Mouse (Mus musculus): ENCODE results near the gene Trim69.

Gene Trim69

GRCm38 (mm10) chr2:122153681-122154365 is 6.7 kb upstream of the Trim69 start:
- DNase-seq (ENCODE audit: low spot score): no peak

DNA sequence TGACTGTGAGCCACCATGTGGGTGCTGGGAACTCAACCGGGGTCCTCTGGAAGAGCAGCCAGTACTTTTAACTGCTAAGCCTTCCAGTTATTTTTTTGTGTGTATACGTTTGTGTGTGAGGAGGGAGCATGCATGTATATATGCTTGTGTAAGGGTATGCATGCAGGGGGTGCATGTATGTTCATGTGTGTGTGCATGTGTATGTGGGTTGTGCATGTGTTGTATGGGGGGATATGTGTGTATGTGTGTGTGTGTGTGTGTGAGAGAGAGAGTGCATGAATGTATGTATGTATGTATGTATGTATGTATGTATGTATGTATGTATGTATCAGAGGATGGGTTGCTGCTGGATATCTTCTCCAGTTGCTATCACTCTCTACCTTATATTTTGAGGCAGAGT is 6.0 kb upstream of the Trim69 start:
- no peak for DNase-seq (ENCODE audit: low spot score)

DNA sequence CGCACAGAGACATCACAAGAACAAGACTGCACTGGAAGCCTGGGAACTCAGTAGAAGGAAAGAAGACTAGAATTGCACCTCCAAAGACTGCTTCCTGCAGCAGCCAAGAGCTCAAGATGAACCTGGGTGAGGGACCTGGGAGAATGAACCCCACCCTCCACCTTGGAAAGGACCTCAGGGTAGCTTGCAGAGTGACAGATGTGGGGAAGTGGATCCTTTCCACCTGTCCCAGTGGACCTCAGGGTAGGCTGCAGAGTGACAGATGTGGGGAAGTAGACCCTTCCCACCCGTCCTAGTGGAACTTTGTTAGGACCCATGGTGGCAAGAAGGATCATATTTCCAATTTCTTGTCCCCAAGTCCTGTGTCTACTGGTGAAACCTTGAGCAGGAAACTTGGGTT is 5.2 kb upstream of the Trim69 start:
- no peak for DNase-seq (ENCODE audit: low spot score)

DNA sequence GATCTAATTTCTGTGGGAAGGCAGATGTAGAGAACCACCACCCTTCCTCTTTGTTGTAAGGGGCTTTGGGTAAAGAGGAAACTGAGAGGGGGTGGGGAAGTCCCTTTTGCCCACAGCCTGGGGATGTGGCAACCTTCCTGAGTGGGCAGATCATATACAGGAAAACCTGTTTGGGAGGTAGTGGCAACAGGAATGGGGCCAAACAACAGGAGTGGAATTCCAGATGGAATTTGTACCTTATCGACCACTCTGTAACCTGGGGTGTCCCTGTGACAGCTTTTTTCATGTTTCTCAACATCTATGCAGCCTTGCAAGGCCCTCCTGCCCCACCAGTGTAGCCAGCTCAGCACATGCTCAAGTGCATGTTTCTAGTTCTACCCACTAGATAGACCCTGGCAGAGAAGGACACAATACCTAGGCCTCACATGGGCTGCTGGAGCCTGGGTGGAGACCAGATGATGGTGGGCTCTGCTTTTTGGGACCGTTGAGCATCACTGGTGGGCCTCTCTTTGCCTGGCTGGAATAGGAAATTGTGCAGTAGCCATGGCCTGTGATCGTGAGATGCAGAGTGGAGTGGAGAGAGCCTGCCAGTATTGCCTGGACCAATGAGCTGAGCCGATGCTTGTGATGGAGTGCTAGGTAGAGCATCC is 4.3 kb upstream of the Trim69 start:
- no peak for DNase-seq (ENCODE audit: low spot score)

DNA sequence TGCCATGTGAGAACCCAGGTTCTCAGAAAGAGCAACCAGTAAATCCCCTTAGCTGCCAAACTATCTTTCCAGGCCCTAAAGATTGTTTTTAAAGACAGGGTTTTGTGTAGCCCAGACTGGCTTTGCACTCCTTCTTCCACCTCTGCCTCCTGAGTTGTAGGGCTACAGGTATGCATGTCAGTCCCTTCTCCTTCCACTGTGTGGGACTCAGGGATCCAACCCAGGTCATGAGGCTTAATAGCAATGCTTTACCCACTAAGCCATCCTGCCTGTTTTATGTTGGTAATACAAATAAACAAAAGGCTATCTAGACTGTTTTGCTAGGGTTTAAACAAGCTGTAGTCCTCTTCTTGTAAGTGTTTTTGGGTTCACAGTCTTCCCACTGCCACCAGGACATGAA is 2.9 kb upstream of the Trim69 start:
- no peak for DNase-seq (ENCODE audit: low spot score)

GRCm38 (mm10) chr2:122158362-122158802 is 2.1 kb upstream of the Trim69 start:
- no peak for DNase-seq (ENCODE audit: low spot score)

GRCm38 (mm10) chr2:122159667-122160066 is 833 bp upstream of the Trim69 start:
- no peak for DNase-seq (ENCODE audit: low spot score)

GRCm38 (mm10) chr2:122161542-122161941 is 1.0 kb downstream of the Trim69 start:
- no peak for DNase-seq (ENCODE audit: low spot score)

DNA sequence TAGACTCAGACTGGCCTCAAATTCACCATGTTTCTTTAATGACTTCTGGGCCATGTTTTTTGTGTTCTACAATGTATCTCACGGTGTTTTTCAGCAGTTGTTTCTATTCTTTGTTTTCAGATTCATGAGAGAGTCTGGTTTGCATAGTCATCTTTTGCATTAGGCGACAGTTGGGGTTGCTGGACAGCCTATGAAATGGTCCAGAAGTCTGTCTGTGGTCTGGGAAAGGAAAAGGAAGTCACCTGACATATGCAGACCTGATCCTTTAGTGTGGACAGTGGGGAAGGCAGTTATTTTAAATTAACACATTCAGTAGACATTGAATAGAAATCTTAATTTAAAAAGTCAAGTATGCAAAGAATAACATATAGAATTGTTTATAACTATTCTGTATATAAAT is 2.0 kb downstream of the Trim69 start:
- DNase-seq (ENCODE audit: low spot score): no peak

- DNase-seq (ENCODE audit: low spot score): no peak
Measured at GRCm38 (mm10) chr2:122163430-122164195, 3.1 kb downstream of the Trim69 start.

DNA sequence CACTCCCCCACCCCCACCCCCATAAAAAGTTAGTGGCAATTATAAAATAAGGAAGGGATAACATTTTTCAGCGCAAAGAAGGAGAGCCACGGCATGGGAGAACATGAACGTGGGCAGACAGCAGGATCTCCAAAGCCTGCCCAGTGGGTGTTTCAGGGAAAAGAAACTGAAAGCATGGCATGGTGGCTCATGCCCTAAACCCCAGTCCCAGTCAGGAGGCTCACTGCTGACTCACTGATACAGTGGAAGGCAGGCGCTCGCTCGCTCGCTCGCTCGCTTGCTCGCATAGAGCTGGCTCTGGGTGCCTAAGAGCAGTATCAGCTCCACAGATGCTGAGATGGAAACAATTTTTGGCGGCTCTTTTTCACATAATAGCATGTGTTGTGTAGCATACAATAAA is 3.8 kb downstream of the Trim69 start:
- no peak for DNase-seq (ENCODE audit: low spot score)

GRCm38 (mm10) chr2:122171292-122171691 is 10.8 kb downstream of the Trim69 start:
- no peak for DNase-seq (ENCODE audit: low spot score)

GRCm38 (mm10) chr2:122172188-122172587 is 11.7 kb downstream of the Trim69 start:
- no peak for DNase-seq (ENCODE audit: low spot score)

DNA sequence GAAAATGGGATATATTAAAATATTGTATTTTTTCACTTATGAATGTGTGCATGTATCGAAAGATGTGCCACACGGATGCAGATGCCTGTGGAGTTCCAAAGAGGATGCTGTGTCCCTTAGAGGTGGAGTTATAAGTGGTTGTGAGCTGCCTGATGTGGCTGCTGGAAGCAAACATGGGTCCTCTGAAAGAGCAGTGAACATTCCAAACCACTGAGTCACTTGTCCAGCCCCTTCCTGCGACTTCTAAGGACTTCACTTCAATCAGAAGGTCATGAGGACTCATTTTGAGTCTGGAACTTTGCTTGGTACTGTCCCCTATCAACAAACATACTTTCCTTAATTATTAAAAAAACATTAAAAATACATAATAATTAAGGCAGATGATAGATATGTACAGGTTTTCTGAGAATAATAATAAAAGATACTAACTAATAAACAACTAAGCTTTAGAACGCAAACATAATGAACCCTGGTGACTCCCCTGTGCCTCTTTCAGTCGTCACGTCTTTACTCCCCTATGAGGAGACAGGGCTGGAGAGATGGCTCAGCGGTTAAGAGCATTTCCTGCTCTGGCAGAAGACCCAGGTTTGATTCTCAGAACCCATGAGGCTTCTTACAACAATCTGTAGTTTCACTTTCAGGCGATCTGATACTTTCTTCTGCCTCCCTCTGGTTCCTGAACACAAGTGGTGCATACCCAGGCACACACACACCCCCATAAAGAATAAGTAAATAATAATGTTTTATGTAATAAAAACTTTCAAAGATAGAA is 19.7 kb downstream of the Trim69 start:
- DNase-seq (ENCODE audit: low spot score): no peak

- no peak for DNase-seq (ENCODE audit: low spot score)
Measured at GRCm38 (mm10) chr2:122185086-122185485, 24.6 kb downstream of the Trim69 start.

DNA sequence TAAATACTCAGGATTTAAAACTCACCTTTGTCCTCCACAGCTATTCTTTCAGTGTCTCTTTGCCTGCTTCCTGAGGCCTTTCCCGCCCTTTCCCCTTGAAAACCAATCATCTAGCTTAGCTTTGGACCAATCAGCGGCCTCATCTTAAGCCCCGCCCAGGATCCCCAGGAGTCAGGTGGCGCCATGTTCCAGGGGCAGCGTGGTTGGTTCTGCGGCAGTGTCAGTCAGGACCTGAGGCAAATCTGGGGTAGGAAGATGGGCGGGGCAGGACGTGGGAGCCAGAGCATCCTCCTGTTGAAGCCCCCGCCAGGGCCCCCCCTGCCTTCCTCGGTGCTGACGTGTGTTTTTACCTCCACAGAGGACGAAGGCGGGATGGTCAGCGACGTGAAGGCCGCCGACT is 25.6 kb downstream of the Trim69 start, which contains the start of the genes Patl2 and Terb2:
Gene Patl2, minus strand, starts transcription at position 84 of the 400 bp plus-strand sequence.
Gene Terb2, plus strand, starts transcription at position 167 of the 400 bp plus-strand sequence.
- no peak for DNase-seq (ENCODE audit: low spot score)

DNA sequence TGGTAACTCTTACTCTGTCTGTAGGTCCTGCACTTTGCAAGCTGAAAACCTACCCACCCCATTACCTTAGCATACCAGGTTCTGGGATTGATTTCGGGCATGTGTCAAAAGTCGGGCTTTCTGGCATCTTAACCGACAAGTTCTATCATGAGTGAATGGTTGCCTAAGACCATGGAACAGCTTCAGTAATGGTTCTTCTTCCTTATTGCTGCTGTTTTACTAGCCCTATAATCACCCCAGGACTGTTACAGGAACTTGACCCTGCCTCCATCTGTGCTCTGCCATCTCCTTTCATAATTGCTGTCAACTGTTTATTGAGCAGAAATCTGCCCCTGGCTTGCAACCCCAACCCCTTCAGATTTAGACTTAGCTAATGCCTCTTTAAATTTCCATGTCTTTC is 26.3 kb downstream of the Trim69 start:
- DNase-seq (ENCODE audit: low spot score): no peak

GRCm38 (mm10) chr2:122191849-122192248 is 31.3 kb downstream of the Trim69 start:
- DNase-seq (ENCODE audit: low spot score): no peak

DNA sequence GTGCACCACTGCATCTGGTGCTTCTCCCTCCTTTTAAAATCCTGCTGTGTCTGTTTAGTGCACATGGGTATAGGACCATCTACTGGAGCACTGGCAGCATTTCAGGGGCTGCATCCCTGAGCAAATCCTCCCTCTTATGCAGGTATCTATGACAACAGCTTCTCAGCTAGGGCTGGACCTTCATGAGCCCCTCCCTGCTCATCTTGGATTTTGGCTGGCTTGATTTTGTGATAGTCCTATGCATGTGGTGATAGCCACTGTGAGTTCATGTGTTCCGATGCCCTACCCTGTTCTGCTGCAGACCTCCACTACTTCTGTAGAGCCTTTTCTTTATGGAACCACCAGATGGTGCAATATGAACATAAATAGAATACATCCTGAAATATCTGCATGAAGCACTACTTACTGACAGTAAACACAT is 34.0 kb downstream of the Trim69 start:
- no peak for DNase-seq (ENCODE audit: low spot score)

DNA sequence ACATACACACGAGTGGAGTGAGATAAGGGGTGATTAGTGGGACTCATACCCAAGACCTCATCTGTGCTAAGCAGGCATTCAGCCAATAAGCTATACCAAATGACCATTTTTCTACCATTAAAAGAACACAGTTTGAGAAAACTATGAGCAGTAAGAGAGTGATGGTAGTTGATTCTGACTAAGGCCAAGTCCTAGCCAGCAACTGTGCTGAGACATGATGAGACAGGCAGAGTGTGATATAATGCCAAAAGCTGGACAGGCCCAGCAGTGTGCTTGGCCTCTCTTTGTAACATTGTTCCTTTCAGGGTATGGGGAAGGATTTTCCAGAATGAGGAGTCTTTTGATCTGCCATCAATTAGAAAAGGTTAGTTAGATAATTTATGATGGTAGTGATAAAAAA is 41.0 kb downstream of the Trim69 start:
- no peak for DNase-seq (ENCODE audit: low spot score)

- DNase-seq (ENCODE audit: low spot score): no peak
Measured at GRCm38 (mm10) chr2:122206440-122207107, 46.1 kb downstream of the Trim69 start.
